Mouse (Mus musculus) frontal cortex, adult 2 months (tissue): Measurements from ENCODE around the gene Olfr1000. TPM values are rescaled to one million over a fixed set of nuclear protein-coding genes. Genes with fewer than 3 reads are reported as not detected.
"Not testable (repeated sequence)": the region's sequence is repeated elsewhere in the genome, so short reads cannot be mapped to it uniquely, and the experiment has no call there.

Source experiments
- DNase-seq, 2 experiments: peaks; one replicate each; pipeline ENCODE4 v3.0.0; 2022; ENCODE audit warnings: low spot score in 1 of 2; ENCODE audit errors: extremely low spot score in 1 of 2
- polyA plus RNA-seq: library from polyadenylated mRNA; depleted of rRNA; stranded (reverse); fragments of >200 nt; gene quantifications from 2 replicates; pipeline ENCODE4 v1.2.3, GENCODE M21; 2012; rRNA removed

Olfr1000 gene
- not detected in 2 replicates for polyA plus RNA-seq

- DNase-seq = no peak
Measured at GRCm38 (mm10) chr2:85611803-85612202, at the start of gene Olfr1000. Olfr1000 (minus strand) TSS chr2:85611903.

DNA sequence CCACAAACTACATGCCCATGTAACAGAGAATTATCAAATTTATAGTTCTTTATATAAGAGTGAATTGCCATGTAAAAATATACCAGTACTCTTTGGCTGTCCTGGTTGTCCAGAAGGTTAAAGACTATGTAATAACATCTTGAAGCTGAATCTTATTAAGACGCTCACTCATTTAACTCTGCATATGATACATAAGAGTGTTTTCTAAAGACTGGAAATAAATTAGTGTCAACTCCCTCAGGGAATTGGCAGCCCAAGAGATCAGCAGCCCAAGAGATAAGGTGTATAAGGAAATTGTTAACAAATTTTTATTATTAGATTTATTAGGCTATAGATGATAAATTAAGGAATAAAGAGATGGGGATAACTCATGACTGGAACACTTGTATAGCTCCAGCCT, 38.9 kb upstream of the Olfr1000 start, which contains the start of gene Olfr1002:
Olfr1002 (minus strand) TSS at position 101 of the 400 bp plus-strand sequence.
- no peak for DNase-seq

DNA sequence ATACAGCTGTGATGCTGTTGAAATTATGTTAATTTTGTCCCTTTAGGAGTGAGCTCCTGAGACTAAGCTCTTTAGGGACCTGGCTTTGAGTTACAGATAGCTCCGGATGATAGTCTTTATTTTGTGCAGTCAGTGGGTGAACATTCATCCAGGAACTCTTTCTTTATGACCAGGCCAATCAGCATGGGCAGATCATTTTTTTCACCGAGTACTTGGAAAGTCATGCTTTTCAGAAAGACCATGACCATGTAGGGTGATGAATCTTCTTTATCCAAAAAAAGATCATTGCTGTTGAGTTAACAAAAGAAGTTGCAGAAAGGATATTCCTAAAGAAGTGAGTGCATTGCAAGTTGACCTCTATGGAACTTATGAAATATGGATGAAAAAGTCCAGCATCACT, 23.1 kb downstream of the Olfr1000 start, which contains the start of gene Olfr998:
Olfr998 (plus strand) TSS at position 301 of the 400 bp plus-strand sequence.
- DNase-seq = not testable (repeated sequence)

DNA sequence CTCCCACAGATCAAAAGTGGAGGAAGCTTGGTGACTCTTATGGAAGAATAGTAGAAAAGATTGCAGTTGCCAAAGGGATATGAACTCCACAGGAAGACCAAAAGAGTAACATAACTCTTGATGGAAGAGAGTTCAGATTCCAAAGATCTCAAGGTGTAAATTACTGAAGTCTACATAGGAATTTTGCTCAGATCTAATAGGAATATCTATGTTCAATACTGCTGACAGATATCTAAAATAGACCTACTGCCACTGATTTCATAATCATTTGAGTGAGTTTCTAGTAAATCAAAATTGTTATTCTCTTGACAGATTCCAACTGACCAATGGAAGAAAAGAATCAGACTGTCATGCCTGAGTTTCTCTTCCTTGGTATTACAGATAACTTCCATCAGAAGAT, 32.8 kb downstream of the Olfr1000 start, which contains the start of gene Olfr996:
Olfr996 (plus strand) TSS at position 301 of the 400 bp plus-strand sequence.
- DNase-seq = no peak

GRCm38 (mm10) chr2:85561187-85561586, 50.5 kb downstream of the Olfr1000 start:
- DNase-seq = peak; percentile 4 to 77

DNA sequence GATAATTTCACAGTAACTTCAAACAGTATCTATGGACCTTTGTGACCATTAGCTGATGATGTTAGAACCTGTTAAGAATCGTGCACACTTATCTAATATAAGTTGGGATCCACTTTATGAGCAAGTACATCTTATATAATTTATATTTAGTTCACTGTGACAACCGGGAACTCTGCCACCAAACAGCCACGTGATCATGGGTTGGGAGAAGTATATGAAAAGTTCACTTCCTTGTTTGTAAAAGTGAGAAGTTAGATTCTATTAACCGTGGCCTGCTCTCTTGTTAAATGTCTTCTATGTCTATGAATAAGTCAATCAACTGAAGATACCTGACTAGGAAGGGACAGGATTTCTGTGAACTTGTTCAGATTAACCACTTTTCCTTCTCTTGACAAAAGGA, 51.5 kb downstream of the Olfr1000 start:
- DNase-seq = peak in 1 of 2 experiments; percentile 4

Other genes starting within 250 kb of the Olfr1000 start
- gene Olfr988, start 248.7 kb downstream of the Olfr1000 start, polyA plus RNA-seq = not detected in 2 replicates
- not detected in 2 replicates for gene Olfr992, start 202.4 kb downstream of the Olfr1000 start, polyA plus RNA-seq
- gene Olfr993, start 197.0 kb downstream of the Olfr1000 start, polyA plus RNA-seq = not detected in 2 replicates
- gene Olfr994, start 175.5 kb downstream of the Olfr1000 start, polyA plus RNA-seq = 0.12 and 0.19 TPM in 2 replicates
- gene Olfr995, start 168.3 kb downstream of the Olfr1000 start, polyA plus RNA-seq = not detected in 2 replicates
- gene 4833423E24Rik, start 92.9 kb downstream of the Olfr1000 start, polyA plus RNA-seq = not detected in 2 replicates
- not detected in 2 replicates for gene Olfr996, start 32.7 kb downstream of the Olfr1000 start, polyA plus RNA-seq
- gene Olfr998, start 23.0 kb downstream of the Olfr1000 start, polyA plus RNA-seq = not detected in 2 replicates
- not detected in 2 replicates for gene Olfr1002, start 38.8 kb upstream of the Olfr1000 start, polyA plus RNA-seq
- not detected in 2 replicates for gene Olfr154, start 52.6 kb upstream of the Olfr1000 start, polyA plus RNA-seq
- not detected in 2 replicates for gene Olfr1006, start 66.9 kb upstream of the Olfr1000 start, polyA plus RNA-seq
- gene Olfr1008, start 77.5 kb upstream of the Olfr1000 start, polyA plus RNA-seq = not detected in 2 replicates
- gene Olfr1009, start 103.5 kb upstream of the Olfr1000 start, polyA plus RNA-seq = 0.06 TPM in 1 of 2 replicates, not detected in the other
- gene Olfr1012, start 150.9 kb upstream of the Olfr1000 start, polyA plus RNA-seq = not detected in 2 replicates
- gene Olfr1013, start 155.2 kb upstream of the Olfr1000 start, polyA plus RNA-seq = 0.10 TPM in 1 of 2 replicates, not detected in the other
- gene Olfr1014, start 160.8 kb upstream of the Olfr1000 start, polyA plus RNA-seq = not detected in 2 replicates
- gene Olfr1015, start 170.1 kb upstream of the Olfr1000 start, polyA plus RNA-seq = not detected in 2 replicates
- not detected in 2 replicates for gene Olfr1016, start 190.6 kb upstream of the Olfr1000 start, polyA plus RNA-seq
- 0.27 TPM in 1 of 2 replicates, not detected in the other for gene Olfr1018, start 206.6 kb upstream of the Olfr1000 start, polyA plus RNA-seq
- 0.06 TPM in 1 of 2 replicates, not detected in the other for gene Olfr1019, start 233.6 kb upstream of the Olfr1000 start, polyA plus RNA-seq
- gene Olfr1020, start 235.1 kb upstream of the Olfr1000 start, polyA plus RNA-seq = not detected in 2 replicates